Mouse (Mus musculus) embryonic fibroblast, embryonic 13.5 days (primary cell): ENCODE results near the gene Exoc6. TPM values are rescaled to one million over a fixed set of nuclear protein-coding genes. Genes with fewer than 3 reads are reported as not detected.
A peak's percentile ranks its signal among the peaks of the same experiment; 100 is the strongest.

Experiments used
- H3K27ac ChIP-seq: 2 replicates; pipeline ENCODE4 v1.5.1; 2012; ENCODE audit warnings: low read length, control low read depth, inconsistent platforms; ENCODE audit not compliant: insufficient read depth
- H3K4me1 ChIP-seq: 2 replicates; pipeline ENCODE4 v1.6.1; 2011; ENCODE audit warnings: low read length; ENCODE audit not compliant: control insufficient read depth, insufficient read depth
- H3K4me3 ChIP-seq: 2 replicates; pipeline ENCODE4 v1.5.1; 2011; ENCODE audit warnings: mild to moderate bottlenecking, control low read depth, low read length; ENCODE audit not compliant: insufficient read depth
- CTCF ChIP-seq: IDR thresholded peaks from 2 replicates; pipeline ENCODE4 v1.5.1; 2011; ENCODE audit warnings: mild to moderate bottlenecking, control low read depth, low read length, moderate library complexity, borderline replicate concordance; ENCODE audit not compliant: insufficient read depth
- POLR2A ChIP-seq: IDR thresholded peaks from 2 replicates; pipeline ENCODE4 v1.6.1; 2011; ENCODE audit warnings: low read depth, mild to moderate bottlenecking, control low read depth, low read length, moderate library complexity
- polyA plus RNA-seq: library from polyadenylated mRNA; stranded (reverse); fragments of >200 nt; gene quantifications from 2 replicates; pipeline ENCODE4 v1.2.4, GENCODE M21; 2011; ENCODE audit warnings: low read depth; ENCODE audit not compliant: missing spikeins, insufficient read length

The Exoc6 gene
- 2.5 and 3.2 TPM in 2 replicates for polyA plus RNA-seq

GRCm38 (mm10) chr19:37550101-37551039, at the start of gene Exoc6:
Gene Exoc6, plus strand, starts transcription at chr19:37550418.
- Histone ChIP-seq H3K27ac (no peak within 1 kb of the TSS), H3K4me1 (no peaks in the 10 kb centered on the region), H3K4me3 (peak within 1 kb of the TSS; percentile 63)
- TF ChIP-seq POLR2A (peak; percentile 61), CTCF (no peak)

- Histone ChIP-seq H3K4me3 (no peak overlapping the region), H3K27ac (no peak overlapping the region), H3K4me1 (peaks cover 7% of the 10 kb centered on the region; the same call in 1 of the 2 replicates)
- no peak for TF ChIP-seq CTCF
- TF ChIP-seq POLR2A, result no peak
Observed at GRCm38 (mm10) chr19:37502996-37503395, 47.2 kb upstream of the Exoc6 start.

GRCm38 (mm10) chr19:37506066-37506465, 44.2 kb upstream of the Exoc6 start:
- Histone ChIP-seq H3K4me3 (no peak overlapping the region), H3K4me1 (peaks cover 12% of the 10 kb centered on the region), H3K27ac (no peak overlapping the region)
- TF ChIP-seq CTCF, result no peak
- no peak for TF ChIP-seq POLR2A

GRCm38 (mm10) chr19:37506614-37507013, 43.6 kb upstream of the Exoc6 start:
- Histone ChIP-seq H3K4me3 (no peak overlapping the region), H3K4me1 (peaks cover 12% of the 10 kb centered on the region), H3K27ac (no peak overlapping the region)
- TF ChIP-seq POLR2A (no peak), CTCF (no peak)

GRCm38 (mm10) chr19:37509725-37510124, 40.5 kb upstream of the Exoc6 start:
- H3K4me1 ChIP-seq, result peaks cover 12% of the 10 kb centered on the region
- peak; percentile 58; the same call in 1 of the 2 replicates for TF ChIP-seq CTCF
- no peak for TF ChIP-seq POLR2A
- H3K4me3 ChIP-seq, result no peak overlapping the region
- H3K27ac ChIP-seq, result no peak overlapping the region

- TF ChIP-seq CTCF (no peak), POLR2A (no peak)
- peaks cover 6% of the 10 kb centered on the region for H3K4me1 ChIP-seq
- H3K4me3 ChIP-seq, result no peak overlapping the region
- peak overlapping the region; percentile 47 for H3K27ac ChIP-seq
Observed at GRCm38 (mm10) chr19:37514811-37515292, 35.4 kb upstream of the Exoc6 start.

GRCm38 (mm10) chr19:37517419-37517818, 32.8 kb upstream of the Exoc6 start:
- no peak for TF ChIP-seq POLR2A
- no peak for TF ChIP-seq CTCF
- no peak overlapping the region for H3K4me3 ChIP-seq
- H3K27ac ChIP-seq, result no peak overlapping the region
- H3K4me1 ChIP-seq, result peaks cover 6% of the 10 kb centered on the region

- Histone ChIP-seq H3K4me1 (no peaks in the 10 kb centered on the region), H3K27ac (no peak overlapping the region), H3K4me3 (no peak overlapping the region)
- TF ChIP-seq POLR2A (no peak), CTCF (no peak)
Observed at GRCm38 (mm10) chr19:37520740-37521433, 29.3 kb upstream of the Exoc6 start.

GRCm38 (mm10) chr19:37521434-37521781, 28.8 kb upstream of the Exoc6 start:
- Histone ChIP-seq H3K4me3 (no peak overlapping the region), H3K4me1 (no peaks in the 10 kb centered on the region), H3K27ac (no peak overlapping the region)
- TF ChIP-seq POLR2A, result no peak
- no peak for TF ChIP-seq CTCF
